Mouse (Mus musculus): ENCODE data around the gene Bri3.

Bri3 gene

GRCm38 (mm10) chr5:144234714-144235113 lies 9.5 kb upstream of the Bri3 start:
- DNase-seq (ENCODE audit: extremely low spot score), result no peak

DNA sequence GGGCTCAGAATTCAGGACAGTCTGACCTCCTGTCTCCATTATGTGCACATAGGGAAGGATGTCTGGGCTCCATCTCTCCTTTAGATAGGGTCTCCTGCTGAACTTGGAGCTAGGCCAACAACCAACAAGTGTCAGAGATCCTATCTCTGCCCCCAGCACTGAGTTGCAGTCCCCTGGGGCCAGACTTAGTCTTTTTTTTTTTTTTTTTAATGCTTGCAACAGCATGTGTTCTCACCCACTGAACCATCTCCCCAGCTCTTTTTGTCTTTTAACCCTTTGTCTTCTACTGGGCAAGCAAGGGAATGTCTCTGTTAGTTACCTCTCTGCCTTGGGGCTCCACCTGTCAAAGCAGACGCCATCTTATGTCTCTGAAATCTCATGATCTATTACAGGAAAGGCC lies 5.3 kb upstream of the Bri3 start:
- no peak for DNase-seq (ENCODE audit: extremely low spot score)

GRCm38 (mm10) chr5:144245592-144245991 lies 1.4 kb downstream of the Bri3 start:
- DNase-seq (ENCODE audit: extremely low spot score), result no peak

DNA sequence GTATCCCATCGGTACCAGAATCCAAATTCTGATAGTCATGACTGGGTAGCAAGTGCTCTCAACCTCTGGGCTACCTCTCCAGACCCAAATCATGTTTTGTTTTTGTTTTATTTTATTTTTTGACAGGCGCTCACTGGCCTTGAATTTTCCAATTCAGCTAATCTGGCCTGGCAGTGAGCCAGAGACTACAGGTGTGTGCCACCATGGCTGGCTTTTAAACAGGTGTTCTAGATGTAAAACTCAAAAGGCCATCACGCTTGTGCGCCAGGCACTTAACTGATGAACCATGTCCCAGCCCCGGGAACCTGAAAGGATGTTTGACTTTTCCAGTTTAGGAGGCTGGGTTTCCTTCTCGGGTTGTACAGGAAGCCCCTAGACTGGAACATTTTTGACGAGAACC lies 2.4 kb downstream of the Bri3 start:
- no peak for DNase-seq (ENCODE audit: extremely low spot score)

- no peak for DNase-seq (ENCODE audit: extremely low spot score)
These were observed 3.1 kb downstream of the Bri3 start for GRCm38 (mm10) chr5:144247307-144247706.

DNA sequence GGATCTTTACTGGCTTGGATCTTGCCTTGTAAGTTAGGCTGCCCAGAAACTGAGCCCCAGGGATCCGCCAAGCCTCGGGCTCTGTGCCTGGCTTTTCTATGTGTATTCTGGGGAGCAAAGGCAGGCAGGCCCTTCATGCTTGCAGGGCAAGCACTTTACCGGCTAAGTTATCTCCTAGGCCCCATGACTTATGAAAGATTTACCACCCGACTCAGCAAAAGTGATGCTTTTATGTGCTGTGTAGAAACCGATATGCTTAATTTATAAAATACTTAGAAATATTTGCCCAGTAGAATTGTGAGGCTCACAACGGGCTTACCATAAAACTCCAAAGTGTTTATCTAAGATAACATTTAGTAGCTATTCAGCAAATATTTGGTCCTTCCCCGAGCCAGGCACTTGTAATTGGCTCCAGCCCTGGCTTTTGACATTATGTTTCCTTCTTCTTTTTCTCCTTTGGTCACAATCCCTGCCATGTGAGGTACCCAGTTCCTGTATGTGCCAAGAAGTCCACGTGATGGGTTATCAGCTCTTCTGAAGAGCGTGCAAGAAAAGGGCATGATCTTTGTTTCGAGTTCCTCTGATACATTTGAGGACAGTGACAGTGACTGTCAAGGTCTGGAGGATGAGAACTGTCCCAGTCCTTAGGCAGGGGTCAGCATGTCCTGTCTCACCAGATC lies 3.8 kb downstream of the Bri3 start:
- no peak for DNase-seq (ENCODE audit: extremely low spot score)

DNA sequence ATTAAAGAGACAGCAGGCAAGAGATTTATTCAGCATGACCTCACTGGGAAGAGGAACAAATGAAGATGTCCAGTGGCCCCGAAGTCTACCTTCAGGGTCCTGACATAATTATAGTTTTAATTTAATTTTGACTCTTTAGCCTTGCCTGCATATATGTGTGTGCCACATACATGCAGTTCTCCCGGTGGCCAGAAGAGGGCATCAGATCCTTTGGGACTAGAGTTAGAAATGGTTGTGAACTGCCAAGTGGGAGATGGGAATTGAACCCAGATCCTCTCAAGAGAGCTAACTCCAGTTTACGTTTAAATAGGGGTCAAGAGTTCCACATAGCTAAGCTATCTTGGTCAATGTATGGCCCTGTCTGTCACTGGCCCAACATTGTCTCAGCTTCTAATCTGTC lies 5.6 kb downstream of the Bri3 start:
- DNase-seq (ENCODE audit: extremely low spot score), result no peak

DNA sequence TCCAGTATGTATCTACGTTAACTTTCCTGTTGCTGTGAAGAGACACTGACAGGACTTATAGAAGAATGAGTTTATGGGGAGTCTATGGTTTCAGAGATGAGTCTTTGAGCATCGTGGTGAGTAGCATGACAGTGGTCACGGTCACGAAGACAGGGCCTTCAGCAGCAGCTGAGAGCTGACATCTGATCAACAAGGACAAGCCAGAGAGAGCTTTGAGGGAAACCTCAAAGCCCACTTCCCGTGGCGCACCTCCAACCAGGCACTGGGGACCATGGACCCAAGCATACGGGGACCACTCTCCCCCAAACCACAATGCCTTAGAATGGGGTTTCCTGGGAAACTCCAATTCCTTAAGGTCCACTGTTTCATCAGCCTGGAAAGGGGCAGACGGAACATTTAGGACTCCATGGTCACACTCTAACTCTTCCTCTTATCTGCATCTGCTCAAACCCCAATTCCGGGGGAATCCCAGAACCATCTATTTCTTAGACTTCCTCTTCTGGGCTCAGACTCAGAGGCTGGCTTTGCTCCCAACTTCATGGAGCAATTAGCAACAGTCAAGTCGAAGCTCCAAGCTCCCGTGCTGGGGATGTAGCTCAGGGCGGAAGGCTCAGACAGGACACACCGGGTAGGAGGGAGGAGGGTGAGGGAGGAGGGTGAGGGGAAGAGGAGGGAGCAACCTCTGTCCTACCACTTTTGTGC lies 7.8 kb downstream of the Bri3 start:
- DNase-seq (ENCODE audit: extremely low spot score), result no peak

GRCm38 (mm10) chr5:144253212-144253611 lies 9.0 kb downstream of the Bri3 start:
- DNase-seq (ENCODE audit: extremely low spot score), result no peak

DNA sequence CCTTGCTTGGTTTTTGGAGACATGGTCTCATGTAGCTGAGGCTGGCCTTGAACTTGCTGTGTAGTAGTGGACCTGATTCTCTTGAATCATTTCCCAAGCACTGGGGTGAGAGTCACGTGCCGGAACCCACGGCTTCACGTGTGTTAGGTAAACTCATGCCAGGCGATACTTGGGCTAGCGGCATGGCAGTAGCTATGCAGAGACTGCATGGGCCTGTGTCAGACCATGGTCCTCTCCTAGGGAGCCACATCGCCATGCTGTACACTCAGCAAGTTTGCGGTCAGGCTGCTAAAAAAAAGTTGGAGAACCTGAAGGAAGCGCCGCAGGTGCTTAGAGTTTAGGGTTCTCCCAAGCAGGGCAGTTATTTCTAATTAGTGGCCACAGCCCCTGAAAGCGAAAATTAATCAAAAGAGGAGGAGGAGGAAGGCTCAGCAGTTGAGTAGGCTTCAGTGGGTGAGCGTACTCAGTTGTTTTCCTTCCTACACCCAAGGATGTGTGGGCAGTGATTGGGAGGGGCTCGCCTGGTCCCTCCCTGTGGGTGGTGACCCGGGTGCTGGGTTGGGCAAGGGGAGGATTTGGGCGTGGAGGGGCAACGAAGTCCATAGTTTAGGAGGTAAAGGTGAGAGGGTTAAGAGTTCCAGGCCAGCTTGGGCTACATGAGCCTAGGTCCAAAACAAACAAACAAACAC lies 10.0 kb downstream of the Bri3 start:
- no peak for DNase-seq (ENCODE audit: extremely low spot score)

- peak; percentile 94 for DNase-seq (ENCODE audit: extremely low spot score)
These were observed 10.8 kb downstream of the Bri3 start for GRCm38 (mm10) chr5:144254811-144255631.

DNA sequence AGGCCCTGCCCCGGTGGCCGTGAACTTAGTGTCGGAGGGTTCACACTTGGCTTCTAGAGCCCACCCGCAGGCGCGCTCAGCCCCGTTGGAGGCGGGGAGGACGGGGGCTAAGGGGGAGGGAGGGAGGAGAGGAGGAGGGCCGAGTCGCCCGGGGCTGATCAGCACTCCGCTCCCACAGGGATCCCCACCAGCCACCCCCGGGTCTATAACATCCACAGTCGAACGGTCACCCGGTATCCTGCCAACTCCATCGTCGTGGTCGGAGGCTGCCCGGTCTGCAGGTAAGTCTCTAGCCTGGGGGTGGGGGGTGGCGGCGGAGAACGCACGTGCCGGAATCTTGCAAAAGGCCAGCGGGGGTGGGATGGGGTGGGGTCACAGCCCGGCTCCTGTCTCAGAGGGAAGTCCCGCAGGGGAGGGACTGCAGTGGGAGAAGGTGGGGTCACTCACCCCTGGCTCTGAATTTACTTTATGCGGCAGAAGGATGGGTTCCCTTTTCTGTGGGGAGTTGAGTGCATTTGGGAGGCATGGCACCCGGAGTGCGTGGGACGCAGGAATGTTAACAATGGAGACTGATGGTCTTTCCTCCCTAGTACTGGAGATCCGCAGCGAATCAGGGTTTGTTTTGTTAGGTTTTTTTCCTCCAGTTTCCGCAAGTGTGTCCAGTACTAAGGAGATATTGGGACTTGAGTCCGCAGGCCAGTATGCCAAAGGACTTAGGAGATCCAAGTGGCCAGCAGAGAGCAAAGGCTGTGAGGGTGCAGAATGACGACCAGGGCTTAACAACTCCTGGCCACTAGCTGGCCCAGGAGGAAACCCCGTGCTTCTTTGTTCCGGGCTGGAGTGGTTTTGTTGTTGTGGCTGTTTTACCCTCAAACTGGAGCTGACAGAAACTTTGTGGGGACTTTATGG lies 11.6 kb downstream of the Bri3 start:
- peak; percentile 78 for DNase-seq (ENCODE audit: extremely low spot score)

DNA sequence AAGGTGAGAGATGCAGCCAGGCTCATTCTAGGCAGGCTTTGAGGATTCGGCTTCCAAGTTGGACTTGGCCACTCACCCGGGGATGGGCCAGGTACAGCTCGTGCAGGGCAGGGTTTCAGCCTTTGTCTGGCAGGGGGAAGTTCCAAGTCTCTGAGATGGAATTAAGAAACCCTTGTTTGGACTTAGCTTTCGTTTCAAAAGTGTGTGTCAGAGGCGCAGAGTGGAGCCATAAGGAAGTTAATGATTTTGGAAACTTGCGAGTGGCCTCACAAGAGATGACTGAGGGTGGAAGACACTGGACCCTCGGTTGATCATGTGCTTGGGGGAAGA lies 12.3 kb downstream of the Bri3 start:
- DNase-seq (ENCODE audit: extremely low spot score), result no peak

DNA sequence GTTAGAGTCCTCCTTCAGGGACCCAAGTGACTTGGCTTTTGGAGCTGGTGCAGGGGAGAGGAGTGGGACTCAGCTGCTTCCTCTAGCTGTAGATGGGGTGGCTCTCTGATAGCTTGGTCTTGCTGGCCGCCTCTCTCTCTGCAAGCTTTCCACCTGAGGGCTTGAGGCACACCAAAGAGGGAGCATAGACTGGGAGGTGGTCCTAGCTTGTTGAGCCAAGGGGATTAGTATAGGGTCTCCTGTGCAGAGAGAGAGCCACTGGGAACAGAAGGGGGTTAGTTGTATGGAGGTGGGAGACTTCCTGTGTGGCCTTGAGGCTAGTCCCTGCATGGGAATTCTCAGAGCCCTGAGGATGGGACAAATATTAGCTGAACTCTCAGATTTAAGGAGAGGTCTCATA lies 12.7 kb downstream of the Bri3 start:
- no peak for DNase-seq (ENCODE audit: extremely low spot score)

DNA sequence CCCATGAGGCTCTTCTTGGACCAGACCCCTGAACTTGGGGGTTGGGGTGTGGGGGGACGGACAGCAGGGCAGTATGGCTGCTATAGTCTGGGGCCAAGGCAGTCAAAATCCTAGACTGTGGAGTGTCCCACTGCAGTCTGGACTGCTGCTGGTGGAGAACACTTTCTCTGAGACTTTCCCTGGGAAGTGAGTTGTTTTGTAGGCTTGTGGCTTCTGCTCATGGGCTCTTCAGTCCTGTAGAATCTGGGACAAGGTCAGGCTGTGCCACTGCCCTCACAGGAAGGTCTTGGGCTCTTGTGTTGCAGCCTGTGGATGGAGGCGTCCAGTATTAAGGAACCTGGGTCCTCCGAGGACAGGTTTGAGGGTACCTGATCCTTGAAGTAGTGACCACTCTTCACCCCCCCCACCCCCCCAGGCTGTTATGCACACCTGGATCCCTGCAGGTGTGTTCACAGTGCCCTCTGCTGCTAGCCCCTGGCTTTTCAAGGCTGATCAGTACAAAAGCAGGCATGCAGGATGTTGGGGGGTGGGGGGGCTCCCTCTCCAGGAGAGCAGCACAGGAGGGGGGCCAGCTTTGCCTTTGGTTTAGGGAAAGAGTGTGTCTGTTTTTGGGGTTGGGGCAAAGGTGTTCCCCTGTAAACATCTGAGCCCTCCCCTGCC lies 13.3 kb downstream of the Bri3 start:
- DNase-seq (ENCODE audit: extremely low spot score), result no peak

DNA sequence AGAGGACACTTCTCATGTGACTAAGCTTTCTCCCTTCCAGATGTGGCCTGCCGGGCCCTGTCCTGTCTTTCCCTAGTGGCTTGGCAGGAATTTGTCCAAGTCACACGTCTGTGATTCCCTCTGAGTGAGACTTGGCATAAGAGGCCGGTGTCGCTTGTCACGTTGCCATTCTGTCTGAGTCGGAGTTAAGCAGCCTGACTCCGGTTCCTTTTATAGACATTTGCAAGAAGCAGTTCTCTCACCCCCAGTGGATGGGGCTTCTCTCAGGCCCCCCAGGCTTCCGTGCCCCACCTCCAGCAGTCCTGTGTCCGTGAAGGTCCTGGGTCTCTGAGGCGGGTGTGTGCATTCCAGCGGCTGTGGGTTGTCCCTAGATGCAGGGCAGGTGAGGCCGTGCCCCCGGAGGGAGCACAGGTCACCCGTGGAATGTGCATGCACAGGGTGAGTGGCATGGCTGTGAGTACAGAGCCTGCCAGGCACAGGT lies 13.9 kb downstream of the Bri3 start:
- no peak for DNase-seq (ENCODE audit: extremely low spot score)

DNA sequence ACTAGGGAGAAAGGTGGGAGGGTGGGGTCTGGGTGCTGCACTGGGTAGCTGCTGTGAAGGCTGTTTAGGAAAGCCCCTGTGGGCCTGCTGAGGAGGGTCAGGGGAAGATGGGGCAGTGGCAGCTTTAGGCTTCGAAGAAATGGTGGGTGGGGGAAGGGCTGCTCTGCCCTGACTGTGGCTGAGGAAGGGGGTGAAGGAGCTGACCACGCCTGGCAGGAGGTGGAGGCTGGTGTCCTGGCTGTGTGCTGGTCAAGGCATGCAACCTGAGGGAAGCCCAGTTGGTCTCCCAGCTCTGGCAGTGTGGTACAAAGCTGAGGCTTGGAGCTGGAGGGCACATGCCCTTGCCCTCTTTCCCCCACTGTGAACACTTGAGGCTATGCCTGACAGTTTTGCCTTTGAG lies 14.4 kb downstream of the Bri3 start:
- no peak for DNase-seq (ENCODE audit: extremely low spot score)

DNA sequence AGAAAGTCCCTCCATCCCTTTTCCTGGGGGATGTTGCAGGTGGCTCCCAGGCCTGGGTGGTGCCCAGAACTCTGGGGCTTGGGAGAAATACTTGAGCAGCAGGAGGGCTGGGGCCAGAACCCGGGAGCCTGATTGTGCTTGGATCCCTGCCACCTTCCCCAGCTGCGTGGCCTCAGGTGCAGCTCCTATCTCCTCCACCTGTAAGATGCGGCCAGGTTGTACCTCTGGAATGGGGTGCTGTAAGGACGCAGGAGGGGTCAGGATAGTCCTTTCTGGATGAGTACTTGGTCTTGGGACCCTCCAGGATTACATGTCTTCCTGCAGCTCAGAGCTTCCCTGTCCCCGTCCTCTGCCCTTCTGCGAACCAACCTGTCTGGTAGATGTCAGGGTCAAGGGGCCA lies 15.0 kb downstream of the Bri3 start:
- DNase-seq (ENCODE audit: extremely low spot score), result no peak

GRCm38 (mm10) chr5:144260464-144260863 lies 16.2 kb downstream of the Bri3 start:
- DNase-seq (ENCODE audit: extremely low spot score), result no peak

DNA sequence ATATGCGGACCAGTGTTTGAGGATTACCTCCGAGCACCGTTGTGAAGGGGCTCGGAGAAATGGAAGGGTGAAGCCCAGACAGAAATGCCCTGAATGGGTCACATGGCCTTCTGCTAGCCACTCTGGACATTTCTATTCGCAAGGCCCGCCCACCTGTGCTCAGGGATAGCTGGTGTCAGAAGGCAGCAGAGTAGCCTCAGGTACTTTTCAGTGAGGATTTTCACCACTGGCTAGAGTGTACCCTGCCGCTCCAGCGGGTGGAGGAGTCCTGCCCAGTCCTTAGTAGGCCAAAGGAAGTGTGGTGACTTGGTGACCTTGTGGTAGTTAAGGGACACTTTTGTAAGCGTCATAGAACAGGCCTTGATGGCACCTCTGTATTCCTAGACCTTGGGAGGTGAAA lies 17.1 kb downstream of the Bri3 start:
- no peak for DNase-seq (ENCODE audit: extremely low spot score)

GRCm38 (mm10) chr5:144261829-144262228 lies 17.6 kb downstream of the Bri3 start:
- DNase-seq (ENCODE audit: extremely low spot score), result no peak

Measured in embryo, embryonic 9.5 days (tissue).